Mouse (Mus musculus): ENCODE measurements around the gene Atp2b2. TPM values are rescaled to one million over a fixed set of nuclear protein-coding genes. Genes with fewer than 3 reads are reported as not detected.

The Atp2b2 gene
- total and polyA plus RNA-seq, 2 experiments: 1.0 to 1.1 TPM

DNA sequence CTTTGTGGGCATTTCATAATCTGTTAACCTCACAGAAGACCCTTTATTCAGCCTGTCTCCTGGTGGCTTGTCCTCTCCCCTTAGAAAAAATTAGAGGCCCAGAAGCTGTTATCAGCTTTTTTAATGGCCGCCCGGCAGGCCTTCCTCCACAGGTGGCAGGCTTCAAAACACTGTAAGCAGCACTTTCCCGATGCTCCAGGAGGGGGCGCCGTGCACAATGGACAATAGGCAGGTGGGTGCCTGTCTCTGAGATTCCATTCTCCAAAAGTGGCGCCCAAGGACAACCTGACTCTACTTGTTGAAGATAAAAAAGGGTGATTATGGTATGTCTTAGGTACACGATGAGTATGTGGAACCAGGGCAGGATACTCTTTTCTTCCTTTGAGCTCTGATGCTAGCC is 220.0 kb downstream of the Atp2b2 start:
- DNase-seq (ENCODE audit: extremely low read depth, low read depth, low spot score): peak; percentile 28
- WGBS: 44% methylated on average over 7 of the region's 7 CpGs
- no peak for TF ChIP-seq POLR2A (IDR thresholded peaks at IDR 0.05; ENCODE audit: extremely low read depth, insufficient read depth, low read length)
- TF ChIP-seq CTCF (IDR thresholded peaks at IDR 0.05; ENCODE audit: low read depth, low read length): peak; percentile 89
- no peaks in the 10 kb centered on the region for H3K79me2 ChIP-seq (ENCODE audit: control insufficient read depth, insufficient read depth, low read length)
- no peaks in the 10 kb centered on the region for H3K36me3 ChIP-seq (ENCODE audit: control insufficient read depth, insufficient read depth, low read length)
- H3K4me1 ChIP-seq (ENCODE audit: control insufficient read depth, insufficient read depth, low read length): 0 out of 2 replicates have a peak, but pooled peaks cover under 1% of the 10 kb centered on the region
- no peaks in the 10 kb centered on the region for H3K27me3 ChIP-seq (ENCODE audit: control insufficient read depth, insufficient read depth, low read length)
- no peak overlapping the region for H3K27ac ChIP-seq (replicated peaks; ENCODE audit: insufficient read depth, low read depth, low read length)
- H3K9ac ChIP-seq (ENCODE audit: low read depth, low read length): no peak overlapping the region
- H3K4me3 ChIP-seq (ENCODE audit: insufficient read depth, low read depth, low read length): no peak overlapping the region

DNA sequence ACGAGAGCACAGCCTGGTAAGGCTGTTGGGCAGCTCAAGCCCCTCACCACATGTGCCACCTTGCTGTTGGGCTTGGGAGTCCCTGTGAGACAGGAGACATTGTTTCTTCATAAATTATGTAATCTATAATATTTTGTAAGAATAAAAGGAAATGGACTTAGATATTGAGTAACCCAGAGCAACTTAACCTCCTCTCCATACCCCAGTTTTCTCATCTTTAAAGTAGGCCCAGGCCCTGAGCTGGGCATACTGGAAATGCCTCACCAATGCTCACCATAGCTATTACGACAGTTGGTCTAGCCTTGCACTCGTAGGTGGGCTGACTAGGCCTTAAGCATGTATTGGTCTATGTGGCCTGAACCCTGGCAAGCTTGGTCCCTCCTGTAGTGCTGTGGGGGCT is 225.7 kb downstream of the Atp2b2 start:
- Histone ChIP-seq H3K27me3 (ENCODE audit: control insufficient read depth, insufficient read depth, low read length) (no peaks in the 10 kb centered on the region), H3K27ac (replicated peaks; ENCODE audit: insufficient read depth, low read depth, low read length) (no peak overlapping the region), H3K9ac (ENCODE audit: low read depth, low read length) (no peak overlapping the region), H3K36me3 (ENCODE audit: control insufficient read depth, insufficient read depth, low read length) (no peaks in the 10 kb centered on the region), H3K79me2 (ENCODE audit: control insufficient read depth, insufficient read depth, low read length) (no peaks in the 10 kb centered on the region), H3K4me3 (ENCODE audit: insufficient read depth, low read depth, low read length) (no peak overlapping the region), H3K4me1 (ENCODE audit: control insufficient read depth, insufficient read depth, low read length) (no peaks in the 10 kb centered on the region)
- WGBS: 87% methylated on average over 3 of the region's 3 CpGs
- no peak for DNase-seq (ENCODE audit: extremely low read depth, low read depth, low spot score)
- TF ChIP-seq POLR2A (IDR thresholded peaks at IDR 0.05; ENCODE audit: extremely low read depth, insufficient read depth, low read length): no peak

DNA sequence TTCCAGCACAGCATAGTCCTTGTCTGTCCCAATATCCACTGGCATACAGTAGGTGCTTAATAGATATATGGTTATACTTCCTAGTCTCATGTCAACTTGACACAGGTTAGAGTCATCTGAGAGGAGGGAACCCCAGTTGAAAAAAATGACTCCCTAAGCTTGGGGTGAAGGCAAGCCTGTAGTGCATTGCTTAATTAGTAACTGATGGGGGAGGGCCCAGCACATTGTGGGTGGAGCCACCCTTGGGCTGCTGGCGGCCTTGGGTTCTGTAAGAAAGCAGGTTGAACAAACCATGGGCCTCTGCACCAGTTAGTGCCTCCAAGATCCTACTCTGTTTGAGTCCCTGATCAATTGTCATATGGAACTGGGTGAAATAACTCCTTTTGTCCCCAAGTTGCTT is 231.0 kb downstream of the Atp2b2 start:
- no peaks in the 10 kb centered on the region for H3K27me3 ChIP-seq (ENCODE audit: control insufficient read depth, insufficient read depth, low read length)
- no peak overlapping the region for H3K27ac ChIP-seq (replicated peaks; ENCODE audit: insufficient read depth, low read depth, low read length)
- H3K9ac ChIP-seq (ENCODE audit: low read depth, low read length): no peak overlapping the region
- H3K79me2 ChIP-seq (ENCODE audit: control insufficient read depth, insufficient read depth, low read length): no peaks in the 10 kb centered on the region
- H3K4me3 ChIP-seq (ENCODE audit: insufficient read depth, low read depth, low read length): no peak overlapping the region
- no peaks in the 10 kb centered on the region for H3K4me1 ChIP-seq (ENCODE audit: control insufficient read depth, insufficient read depth, low read length)
- no peak for TF ChIP-seq CTCF (IDR thresholded peaks at IDR 0.05; ENCODE audit: low read depth, low read length)
- no peak for TF ChIP-seq POLR2A (IDR thresholded peaks at IDR 0.05; ENCODE audit: extremely low read depth, insufficient read depth, low read length)
- WGBS: 44% methylated on average over 1 of the region's 1 CpGs
- DNase-seq (ENCODE audit: extremely low read depth, low read depth, low spot score): no peak
- peaks cover 2% of the 10 kb centered on the region; the same call in 1 of the 2 replicates for H3K36me3 ChIP-seq (ENCODE audit: control insufficient read depth, insufficient read depth, low read length)

DNA sequence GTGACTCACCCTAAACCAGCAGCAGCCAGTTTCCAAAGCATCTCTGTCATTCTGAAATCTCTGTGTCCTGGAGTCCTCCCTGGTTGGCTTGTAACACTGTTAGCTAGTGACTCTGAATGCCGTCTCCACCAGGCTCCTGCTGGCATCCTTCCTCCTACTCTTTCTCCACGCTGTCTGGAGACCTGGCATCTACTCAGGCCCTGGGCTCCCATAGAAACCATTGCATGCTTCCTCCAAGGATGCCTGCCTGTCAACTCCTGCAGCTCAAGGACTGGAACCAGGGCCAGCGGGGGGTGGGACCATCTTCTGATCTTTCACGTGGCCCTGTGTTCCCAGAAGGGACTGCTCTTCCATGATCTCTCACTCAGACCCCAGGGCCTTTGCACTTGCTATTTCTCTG is 231.7 kb downstream of the Atp2b2 start:
- WGBS: 89% methylated on average over 4 of the region's 4 CpGs
- no peak overlapping the region for H3K4me3 ChIP-seq (ENCODE audit: insufficient read depth, low read depth, low read length)

DNA sequence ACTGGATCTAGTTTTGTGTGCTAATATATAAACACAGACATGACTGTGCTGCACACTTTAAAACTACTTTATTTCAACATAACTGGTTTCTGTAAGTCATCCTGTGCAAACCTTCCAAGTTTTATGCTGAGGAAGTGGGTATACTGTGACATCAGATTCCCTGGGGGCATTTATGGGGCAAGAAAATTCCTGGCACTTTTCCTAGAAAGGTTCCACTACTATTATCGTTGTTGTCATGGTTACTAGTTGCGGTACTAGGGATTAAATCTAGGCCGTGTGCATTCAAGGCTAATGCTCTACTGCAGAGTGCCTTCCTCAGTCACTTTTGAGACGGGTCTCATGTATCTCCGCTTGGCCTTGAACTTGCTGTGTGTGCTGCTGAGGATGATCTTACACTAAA is 236.2 kb downstream of the Atp2b2 start:
- WGBS: 89% methylated on average over 5 of the region's 5 CpGs
- DNase-seq (ENCODE audit: extremely low read depth, low read depth, low spot score): no peak
- TF ChIP-seq POLR2A (IDR thresholded peaks at IDR 0.05; ENCODE audit: extremely low read depth, insufficient read depth, low read length) (no peak), CTCF (IDR thresholded peaks at IDR 0.05; ENCODE audit: low read depth, low read length) (no peak)

More for the DNA sequence above, 231.7 kb downstream of the Atp2b2 start:
- no peak overlapping the region for H3K27ac ChIP-seq (replicated peaks; ENCODE audit: insufficient read depth, low read depth, low read length)
- no peaks in the 10 kb centered on the region for H3K27me3 ChIP-seq (ENCODE audit: control insufficient read depth, insufficient read depth, low read length)
- H3K36me3 ChIP-seq (ENCODE audit: control insufficient read depth, insufficient read depth, low read length): peaks cover 2% of the 10 kb centered on the region; the same call in 1 of the 2 replicates
- H3K9ac ChIP-seq (ENCODE audit: low read depth, low read length): no peak overlapping the region
- H3K79me2 ChIP-seq (ENCODE audit: control insufficient read depth, insufficient read depth, low read length): no peaks in the 10 kb centered on the region
- TF ChIP-seq POLR2A (IDR thresholded peaks at IDR 0.05; ENCODE audit: extremely low read depth, insufficient read depth, low read length): no peak
- no peak for TF ChIP-seq CTCF (IDR thresholded peaks at IDR 0.05; ENCODE audit: low read depth, low read length)
- no peaks in the 10 kb centered on the region for H3K4me1 ChIP-seq (ENCODE audit: control insufficient read depth, insufficient read depth, low read length)
- no peak for DNase-seq (ENCODE audit: extremely low read depth, low read depth, low spot score)

DNA sequence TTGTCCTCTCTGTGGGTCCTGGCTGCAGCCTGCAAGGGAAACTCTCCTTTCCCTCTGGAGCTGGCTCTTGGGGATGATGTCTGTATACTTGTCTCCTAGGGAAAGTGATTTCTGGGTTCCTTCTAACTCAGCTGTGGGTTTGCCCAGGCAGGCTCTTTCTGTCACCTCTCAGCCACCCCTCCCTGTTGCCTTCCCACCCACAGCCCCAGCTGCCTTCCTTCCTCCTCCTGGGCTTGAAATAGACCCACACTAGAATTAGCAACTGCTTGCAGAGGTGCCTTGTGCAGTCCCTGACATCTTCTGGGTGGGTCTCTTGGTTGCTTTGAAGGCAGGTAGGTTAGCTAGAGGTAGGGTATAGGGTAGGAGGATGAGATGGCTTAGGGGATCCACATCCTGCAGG is 241.2 kb downstream of the Atp2b2 start:
- H3K4me1 ChIP-seq (ENCODE audit: control insufficient read depth, insufficient read depth, low read length): no peaks in the 10 kb centered on the region
- no peaks in the 10 kb centered on the region for H3K79me2 ChIP-seq (ENCODE audit: control insufficient read depth, insufficient read depth, low read length)
- H3K9ac ChIP-seq (ENCODE audit: low read depth, low read length): no peak overlapping the region
- H3K27me3 ChIP-seq (ENCODE audit: control insufficient read depth, insufficient read depth, low read length): no peaks in the 10 kb centered on the region
- no peak for DNase-seq (ENCODE audit: extremely low read depth, low read depth, low spot score)
- no peak overlapping the region for H3K4me3 ChIP-seq (ENCODE audit: insufficient read depth, low read depth, low read length)
- TF ChIP-seq POLR2A (IDR thresholded peaks at IDR 0.05; ENCODE audit: extremely low read depth, insufficient read depth, low read length): no peak
- TF ChIP-seq CTCF (IDR thresholded peaks at IDR 0.05; ENCODE audit: low read depth, low read length): no peak
- no peak overlapping the region for H3K27ac ChIP-seq (replicated peaks; ENCODE audit: insufficient read depth, low read depth, low read length)
- H3K36me3 ChIP-seq (ENCODE audit: control insufficient read depth, insufficient read depth, low read length): peaks cover 6% of the 10 kb centered on the region; the same call in 1 of the 2 replicates

More for the DNA sequence above, 236.2 kb downstream of the Atp2b2 start:
- Histone ChIP-seq H3K36me3 (ENCODE audit: control insufficient read depth, insufficient read depth, low read length) (peaks cover 8% of the 10 kb centered on the region; the same call in 1 of the 2 replicates), H3K4me1 (ENCODE audit: control insufficient read depth, insufficient read depth, low read length) (no peaks in the 10 kb centered on the region), H3K79me2 (ENCODE audit: control insufficient read depth, insufficient read depth, low read length) (no peaks in the 10 kb centered on the region), H3K9ac (ENCODE audit: low read depth, low read length) (no peak overlapping the region), H3K27ac (replicated peaks; ENCODE audit: insufficient read depth, low read depth, low read length) (no peak overlapping the region), H3K4me3 (ENCODE audit: insufficient read depth, low read depth, low read length) (no peak overlapping the region), H3K27me3 (ENCODE audit: control insufficient read depth, insufficient read depth, low read length) (no peaks in the 10 kb centered on the region)
